Comparison of ENCODE assay signal across 31 mouse cellular contexts in the genomic region with DNA sequence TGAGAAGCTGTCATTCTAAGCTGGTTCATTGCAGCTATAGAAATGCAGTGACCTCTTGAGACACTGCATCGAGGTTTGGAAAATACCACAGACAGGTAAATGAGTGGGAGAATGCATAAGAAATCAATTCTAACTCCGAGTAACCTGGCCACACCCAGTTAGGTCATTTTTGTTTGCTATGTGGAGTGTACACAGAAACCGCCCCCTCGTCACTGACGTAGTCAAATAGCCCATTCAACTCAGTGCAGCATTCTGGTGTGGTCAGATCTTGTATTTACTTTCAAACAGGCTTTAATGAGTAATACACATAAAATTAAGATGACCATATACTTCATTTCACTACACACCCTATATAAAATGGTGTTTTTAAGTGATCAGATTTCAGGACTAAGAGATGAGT.
DNase-seq lines count a peak whose midpoint lies in the region; ATAC-seq lines count a peak whose summit lies in the region.
"Had no signal": no experiment of that assay in that cellular context is flagged by ENCODE, and none has a peak within 500 bp of the region (broad histone marks: within the 10 kb centered on the region; RNA-seq: fewer than 3 reads in every experiment).

No protein-coding gene starts in this region.

- H3K9ac ChIP-seq in liver, embryonic 16.5 days (ENCODE audit: low read depth, low read length), result no peak overlapping the region
- no peak overlapping the region for H3K9ac ChIP-seq in liver, embryonic 11.5 days (ENCODE audit: low read depth, low read length)
- H3K9ac ChIP-seq in stomach, embryonic 16.5 days (ENCODE audit: low read length), result no peak overlapping the region
- H3K9ac ChIP-seq: embryonic facial prominence, embryonic 15.5 days; forebrain, embryonic 13.5 days; heart, embryonic 13.5 days; hindbrain, embryonic 14.5 days; kidney, embryonic 15.5 days; limb, embryonic 15.5 days; midbrain, embryonic 12.5 days; neural tube, embryonic 12.5 days had no signal

- no peaks in the 10 kb centered on the region for H3K4me1 ChIP-seq in liver, embryonic 16.5 days (ENCODE audit: control insufficient read depth, low read depth, low read length)
- no peaks in the 10 kb centered on the region for H3K4me1 ChIP-seq in liver, embryonic 11.5 days (replicated peaks; ENCODE audit: control insufficient read depth, insufficient read depth, low read length)
- H3K4me1 ChIP-seq in stomach, embryonic 16.5 days (ENCODE audit: control insufficient read depth, insufficient read depth, low read length), result no peaks in the 10 kb centered on the region
- H3K4me1 ChIP-seq: embryonic facial prominence, embryonic 10.5 days; embryonic facial prominence, embryonic 15.5 days; forebrain, embryonic 13.5 days; kidney, embryonic 15.5 days; limb, embryonic 10.5 days; limb, embryonic 15.5 days; midbrain, embryonic 12.5 days; neural tube, embryonic 12.5 days had no signal

- no peak for DNase-seq in liver, embryonic 11.5 days (ENCODE audit: low spot score)
- DNase-seq in large intestine, adult 2 months (ENCODE audit: low read depth, low spot score), result peak; percentile 14
- peak; percentile 1 for DNase-seq in lung, postnatal 14 days
- DNase-seq in adrenal gland, adult 8-10 months, result no peak
- DNase-seq in testis, postnatal 10 days (ENCODE audit: low spot score), result no peak
- no peak for DNase-seq in spleen, postnatal 36 days (ENCODE audit: low spot score in 2 of 2)
- DNase-seq: adrenal gland, postnatal 10 days; cerebellum, adult 8-10 months; cerebellum, postnatal 25 days; gastrocnemius, postnatal 10 days; heart, postnatal 10 days; kidney, adult 18-20 months; kidney, postnatal 36 days; layer of hippocampus, postnatal 36 days; thymus, postnatal 14 days had no signal

- H3K9me3 ChIP-seq in liver, embryonic 16.5 days (replicated peaks; ENCODE audit: control insufficient read depth, low read length), result no peaks in the 10 kb centered on the region
- H3K9me3 ChIP-seq in liver, embryonic 11.5 days (ENCODE audit: control insufficient read depth, low read length), result no peaks in the 10 kb centered on the region
- no peaks in the 10 kb centered on the region for H3K9me3 ChIP-seq in stomach, embryonic 16.5 days (replicated peaks; ENCODE audit: control insufficient read depth, low read length)
- H3K9me3 ChIP-seq: embryonic facial prominence, embryonic 10.5 days; embryonic facial prominence, embryonic 15.5 days; forebrain, embryonic 13.5 days; heart, embryonic 13.5 days; kidney, embryonic 15.5 days; limb, embryonic 10.5 days; limb, embryonic 15.5 days; megakaryocyte, embryonic 14.5 days; midbrain, embryonic 12.5 days; neural tube, embryonic 12.5 days had no signal

- H3K27ac ChIP-seq in liver, embryonic 16.5 days (ENCODE audit: low read length), result no peak overlapping the region
- H3K27ac ChIP-seq in liver, embryonic 11.5 days (ENCODE audit: low read depth, low read length), result no peak overlapping the region
- H3K27ac ChIP-seq in stomach, embryonic 16.5 days (ENCODE audit: low read length), result peak overlapping the region; percentile 51
- H3K27ac ChIP-seq: embryonic facial prominence, embryonic 10.5 days; embryonic facial prominence, embryonic 15.5 days; forebrain, embryonic 13.5 days; heart, embryonic 13.5 days; hindbrain, embryonic 14.5 days; kidney, embryonic 15.5 days; limb, embryonic 10.5 days; limb, embryonic 15.5 days; midbrain, embryonic 12.5 days; neural tube, embryonic 12.5 days had no signal

- ATAC-seq in liver, embryonic 16.5 days (ENCODE audit: low read depth), result peak; percentile 70
- no peak for ATAC-seq in liver, embryonic 11.5 days (replicated peaks; ENCODE audit: low FRiP score)
- ATAC-seq in stomach, embryonic 16.5 days (ENCODE audit: insufficient read depth, low FRiP score), result peak; percentile 89; the same call in 1 of the 2 replicates
- ATAC-seq: forebrain, embryonic 13.5 days; inflammation-experienced regulatory T-cells, adult 6 months had no signal

- H3K4me3 ChIP-seq in liver, embryonic 16.5 days (ENCODE audit: low read depth, low read length), result no peak overlapping the region
- H3K4me3 ChIP-seq in liver, embryonic 11.5 days (ENCODE audit: low read depth, low read length), result no peak overlapping the region
- no peak overlapping the region for H3K4me3 ChIP-seq in stomach, embryonic 16.5 days (replicated peaks; ENCODE audit: low read length)
- H3K4me3 ChIP-seq: embryonic facial prominence, embryonic 10.5 days; embryonic facial prominence, embryonic 15.5 days; forebrain, embryonic 13.5 days; heart, embryonic 13.5 days; kidney, embryonic 15.5 days; limb, embryonic 10.5 days; limb, embryonic 15.5 days; megakaryocyte, embryonic 14.5 days; midbrain, embryonic 12.5 days; myocyte; neural tube, embryonic 12.5 days had no signal

- H3K36me3 ChIP-seq in liver, embryonic 16.5 days (ENCODE audit: control insufficient read depth, insufficient read depth), result no peaks in the 10 kb centered on the region
- no peaks in the 10 kb centered on the region for H3K36me3 ChIP-seq in liver, embryonic 11.5 days (ENCODE audit: control insufficient read depth, insufficient read depth, low read length)
- H3K36me3 ChIP-seq in stomach, embryonic 16.5 days (ENCODE audit: control insufficient read depth, insufficient read depth, low read length), result no peaks in the 10 kb centered on the region
- H3K36me3 ChIP-seq: embryonic facial prominence, embryonic 10.5 days; embryonic facial prominence, embryonic 15.5 days; G1E; heart, embryonic 13.5 days; kidney, embryonic 15.5 days; limb, embryonic 10.5 days; limb, embryonic 15.5 days; midbrain, embryonic 12.5 days; neural tube, embryonic 12.5 days had no signal

- no peak overlapping the region for H3K4me2 ChIP-seq in liver, embryonic 16.5 days (ENCODE audit: low read depth, low read length)
- H3K4me2 ChIP-seq in liver, embryonic 11.5 days, result no peak overlapping the region
- H3K4me2 ChIP-seq in stomach, embryonic 16.5 days (ENCODE audit: low read depth, low read length), result no peak overlapping the region
- H3K4me2 ChIP-seq: embryonic facial prominence, embryonic 15.5 days; forebrain, embryonic 13.5 days; heart, embryonic 13.5 days; hindbrain, embryonic 14.5 days; kidney, embryonic 15.5 days; limb, embryonic 15.5 days; midbrain, embryonic 12.5 days; neural tube, embryonic 12.5 days had no signal

- 40% methylated on average over 5 of the region's 5 CpGs for WGBS in liver, embryonic 16.5 days (ENCODE audit: insufficient replicate concordance)
- WGBS in liver, embryonic 11.5 days, result 66% methylated on average over 5 of the region's 5 CpGs
- 38% methylated on average over 5 of the region's 5 CpGs for WGBS in large intestine, adult 2 months
- 64% methylated on average over 5 of the region's 5 CpGs for WGBS in stomach, embryonic 16.5 days

- H3K27me3 ChIP-seq in liver, embryonic 16.5 days (ENCODE audit: control insufficient read depth, insufficient read depth, low read depth, low read length), result no peaks in the 10 kb centered on the region
- no peaks in the 10 kb centered on the region for H3K27me3 ChIP-seq in liver, embryonic 11.5 days (replicated peaks; ENCODE audit: control insufficient read depth, insufficient read depth, low read length)
- no peaks in the 10 kb centered on the region for H3K27me3 ChIP-seq in stomach, embryonic 16.5 days (ENCODE audit: control insufficient read depth, insufficient read depth, low read length)
- H3K27me3 ChIP-seq: embryonic facial prominence, embryonic 15.5 days; forebrain, embryonic 13.5 days; heart, embryonic 13.5 days; kidney, embryonic 15.5 days; limb, embryonic 15.5 days; megakaryocyte, embryonic 14.5 days; midbrain, embryonic 12.5 days; neural tube, embryonic 12.5 days had no signal

Comparison
In these comparisons a context has a peak if more than half of its experiments do, and no peak if none do; other contexts are left out.
1. DNase-seq: peak in large intestine, adult 2 months (single experiment) and lung, postnatal 14 days (single experiment); none in liver, embryonic 11.5 days (single experiment), adrenal gland, adult 8-10 months (single experiment), testis, postnatal 10 days (single experiment) and spleen, postnatal 36 days (0 of 2).